Mouse (Mus musculus): ENCODE data around the gene Myh9. TPM values are rescaled to one million over a fixed set of nuclear protein-coding genes. Genes with fewer than 3 reads are reported as not detected.
"Not testable (repeated sequence)": the region's sequence is repeated elsewhere in the genome, so short reads cannot be mapped to it uniquely, and the experiment has no call there.

The Myh9 gene
- total RNA-seq, 1 experiment = 152 TPM

GRCm38 (mm10) chr15:77732851-77733250 is 109.1 kb downstream of the Myh9 start:
- in situ Hi-C loops (cut with MboI; ENCODE audit: low sequenced_read_pairs in 2 of 2, unreplicated experiment in 2 of 2); H3K9ac ChIP-seq (ENCODE audit: insufficient read depth, low read depth, low read length, poor library complexity, severe bottlenecking); H3K27ac ChIP-seq (ENCODE audit: insufficient read depth, low read depth, low read length, poor library complexity, severe bottlenecking); H3K4me1 ChIP-seq (ENCODE audit: control insufficient read depth in 2 of 2, insufficient read depth in 2 of 2, low read length in 2 of 2, poor library complexity in 1 of 2); H3K4me3 ChIP-seq (ENCODE audit: insufficient read depth in 1 of 2, low read depth in 1 of 2, low read length in 2 of 2, poor library complexity in 1 of 2, severe bottlenecking in 1 of 2); H3K36me3 ChIP-seq (ENCODE audit: control insufficient read depth, insufficient read depth, low read length, poor library complexity, severe bottlenecking); H3K9me3 ChIP-seq (ENCODE audit: control insufficient read depth, insufficient read depth, low read depth, low read length); DNase-seq (ENCODE audit: low read depth, low spot score): not testable (repeated sequence)

- no peak overlapping the region for H3K27ac ChIP-seq (ENCODE audit: insufficient read depth, low read depth, low read length, poor library complexity, severe bottlenecking)
- H3K9ac ChIP-seq (ENCODE audit: insufficient read depth, low read depth, low read length, poor library complexity, severe bottlenecking) = no peak overlapping the region
- DNase-seq (ENCODE audit: low read depth, low spot score) = no peak
- H3K36me3 ChIP-seq (ENCODE audit: control insufficient read depth, insufficient read depth, low read length, poor library complexity, severe bottlenecking) = no peaks in the 10 kb centered on the region
- no peaks in the 10 kb centered on the region for H3K9me3 ChIP-seq (ENCODE audit: control insufficient read depth, insufficient read depth, low read depth, low read length)
- no peaks in the 10 kb centered on the region for H3K4me1 ChIP-seq (ENCODE audit: control insufficient read depth in 2 of 2, insufficient read depth in 2 of 2, low read length in 2 of 2, poor library complexity in 1 of 2)
- TF ChIP-seq MAFK (IDR thresholded peaks at IDR 0.05; ENCODE audit: insufficient read depth, low read depth, low read length) = no peak
- no peak for TF ChIP-seq ZC3H11A (IDR thresholded peaks at IDR 0.05; ENCODE audit: borderline replicate concordance, low read depth, low read length)
- TF ChIP-seq CHD2 (IDR thresholded peaks at IDR 0.05; ENCODE audit: low read depth, low read length) = no peak
- TF ChIP-seq HCFC1 (IDR thresholded peaks at IDR 0.05; ENCODE audit: borderline replicate concordance, insufficient read depth, low read length) = no peak
- TF ChIP-seq ZNF384 (IDR thresholded peaks at IDR 0.05; ENCODE audit: low read depth, low read length) = no peak
- in situ Hi-C loops (cut with MboI; ENCODE audit: low sequenced_read_pairs in 2 of 2, unreplicated experiment in 2 of 2) = no loop called here
- no peak overlapping the region for H3K4me3 ChIP-seq (ENCODE audit: insufficient read depth in 1 of 2, low read depth in 1 of 2, low read length in 2 of 2, poor library complexity in 1 of 2, severe bottlenecking in 1 of 2)
Measured at GRCm38 (mm10) chr15:77731605-77732004, 110.4 kb downstream of the Myh9 start.

GRCm38 (mm10) chr15:77728739-77729138 is 113.2 kb downstream of the Myh9 start, which contains the start of gene Apol9b:
Gene Apol9b (plus strand): TSS chr15:77729039.
- H3K36me3 ChIP-seq (ENCODE audit: control insufficient read depth, insufficient read depth, low read length, poor library complexity, severe bottlenecking); H3K4me3 ChIP-seq (ENCODE audit: insufficient read depth in 1 of 2, low read depth in 1 of 2, low read length in 2 of 2, poor library complexity in 1 of 2, severe bottlenecking in 1 of 2); in situ Hi-C loops (cut with MboI; ENCODE audit: low sequenced_read_pairs in 2 of 2, unreplicated experiment in 2 of 2); H3K9ac ChIP-seq (ENCODE audit: insufficient read depth, low read depth, low read length, poor library complexity, severe bottlenecking); H3K27ac ChIP-seq (ENCODE audit: insufficient read depth, low read depth, low read length, poor library complexity, severe bottlenecking); H3K4me1 ChIP-seq (ENCODE audit: control insufficient read depth in 2 of 2, insufficient read depth in 2 of 2, low read length in 2 of 2, poor library complexity in 1 of 2); H3K9me3 ChIP-seq (ENCODE audit: control insufficient read depth, insufficient read depth, low read depth, low read length); DNase-seq (ENCODE audit: low read depth, low spot score): not testable (repeated sequence)

GRCm38 (mm10) chr15:77727745-77728144 is 114.2 kb downstream of the Myh9 start:
- H3K9me3 ChIP-seq (ENCODE audit: control insufficient read depth, insufficient read depth, low read depth, low read length); DNase-seq (ENCODE audit: low read depth, low spot score); H3K36me3 ChIP-seq (ENCODE audit: control insufficient read depth, insufficient read depth, low read length, poor library complexity, severe bottlenecking); H3K27ac ChIP-seq (ENCODE audit: insufficient read depth, low read depth, low read length, poor library complexity, severe bottlenecking); H3K9ac ChIP-seq (ENCODE audit: insufficient read depth, low read depth, low read length, poor library complexity, severe bottlenecking); H3K4me1 ChIP-seq (ENCODE audit: control insufficient read depth in 2 of 2, insufficient read depth in 2 of 2, low read length in 2 of 2, poor library complexity in 1 of 2); in situ Hi-C loops (cut with MboI; ENCODE audit: low sequenced_read_pairs in 2 of 2, unreplicated experiment in 2 of 2); H3K4me3 ChIP-seq (ENCODE audit: insufficient read depth in 1 of 2, low read depth in 1 of 2, low read length in 2 of 2, poor library complexity in 1 of 2, severe bottlenecking in 1 of 2): not testable (repeated sequence)

- H3K36me3 ChIP-seq (ENCODE audit: control insufficient read depth, insufficient read depth, low read length, poor library complexity, severe bottlenecking); H3K4me1 ChIP-seq (ENCODE audit: control insufficient read depth in 2 of 2, insufficient read depth in 2 of 2, low read length in 2 of 2, poor library complexity in 1 of 2); H3K27ac ChIP-seq (ENCODE audit: insufficient read depth, low read depth, low read length, poor library complexity, severe bottlenecking); H3K9ac ChIP-seq (ENCODE audit: insufficient read depth, low read depth, low read length, poor library complexity, severe bottlenecking); in situ Hi-C loops (cut with MboI; ENCODE audit: low sequenced_read_pairs in 2 of 2, unreplicated experiment in 2 of 2); H3K9me3 ChIP-seq (ENCODE audit: control insufficient read depth, insufficient read depth, low read depth, low read length); H3K4me3 ChIP-seq (ENCODE audit: insufficient read depth in 1 of 2, low read depth in 1 of 2, low read length in 2 of 2, poor library complexity in 1 of 2, severe bottlenecking in 1 of 2); DNase-seq (ENCODE audit: low read depth, low spot score): not testable (repeated sequence)
Measured at GRCm38 (mm10) chr15:77727139-77727538, 114.8 kb downstream of the Myh9 start.

- H3K4me1 ChIP-seq (ENCODE audit: control insufficient read depth in 2 of 2, insufficient read depth in 2 of 2, low read length in 2 of 2, poor library complexity in 1 of 2) = not testable (repeated sequence)
Measured at GRCm38 (mm10) chr15:77725393-77726020, 116.5 kb downstream of the Myh9 start.

GRCm38 (mm10) chr15:77724208-77724911 is 117.6 kb downstream of the Myh9 start:
- H3K9ac ChIP-seq (ENCODE audit: insufficient read depth, low read depth, low read length, poor library complexity, severe bottlenecking); H3K4me1 ChIP-seq (ENCODE audit: control insufficient read depth in 2 of 2, insufficient read depth in 2 of 2, low read length in 2 of 2, poor library complexity in 1 of 2); in situ Hi-C loops (cut with MboI; ENCODE audit: low sequenced_read_pairs in 2 of 2, unreplicated experiment in 2 of 2); H3K27ac ChIP-seq (ENCODE audit: insufficient read depth, low read depth, low read length, poor library complexity, severe bottlenecking); H3K36me3 ChIP-seq (ENCODE audit: control insufficient read depth, insufficient read depth, low read length, poor library complexity, severe bottlenecking); DNase-seq (ENCODE audit: low read depth, low spot score); H3K9me3 ChIP-seq (ENCODE audit: control insufficient read depth, insufficient read depth, low read depth, low read length); H3K4me3 ChIP-seq (ENCODE audit: insufficient read depth in 1 of 2, low read depth in 1 of 2, low read length in 2 of 2, poor library complexity in 1 of 2, severe bottlenecking in 1 of 2): not testable (repeated sequence)

More at GRCm38 (mm10) chr15:77725393-77726020, 116.5 kb downstream of the Myh9 start:
- H3K9me3 ChIP-seq (ENCODE audit: control insufficient read depth, insufficient read depth, low read depth, low read length); in situ Hi-C loops (cut with MboI; ENCODE audit: low sequenced_read_pairs in 2 of 2, unreplicated experiment in 2 of 2); H3K27ac ChIP-seq (ENCODE audit: insufficient read depth, low read depth, low read length, poor library complexity, severe bottlenecking); H3K9ac ChIP-seq (ENCODE audit: insufficient read depth, low read depth, low read length, poor library complexity, severe bottlenecking); H3K4me3 ChIP-seq (ENCODE audit: insufficient read depth in 1 of 2, low read depth in 1 of 2, low read length in 2 of 2, poor library complexity in 1 of 2, severe bottlenecking in 1 of 2); DNase-seq (ENCODE audit: low read depth, low spot score); H3K36me3 ChIP-seq (ENCODE audit: control insufficient read depth, insufficient read depth, low read length, poor library complexity, severe bottlenecking): not testable (repeated sequence)

Data from ES-E14 (cell line).